Mouse (Mus musculus) right cerebral cortex, adult 2 months (tissue): ENCODE results near the gene Ywhae.
"Not testable (repeated sequence)": the region's sequence is repeated elsewhere in the genome, so short reads cannot be mapped to it uniquely, and the experiment has no call there.

ENCODE experiments used
- DNase-seq, 2 experiments: peaks; one replicate each; pipeline ENCODE4 v3.0.0; 2021 to 2022; ENCODE audit warnings: low spot score in 2 of 2

Ywhae gene

DNA sequence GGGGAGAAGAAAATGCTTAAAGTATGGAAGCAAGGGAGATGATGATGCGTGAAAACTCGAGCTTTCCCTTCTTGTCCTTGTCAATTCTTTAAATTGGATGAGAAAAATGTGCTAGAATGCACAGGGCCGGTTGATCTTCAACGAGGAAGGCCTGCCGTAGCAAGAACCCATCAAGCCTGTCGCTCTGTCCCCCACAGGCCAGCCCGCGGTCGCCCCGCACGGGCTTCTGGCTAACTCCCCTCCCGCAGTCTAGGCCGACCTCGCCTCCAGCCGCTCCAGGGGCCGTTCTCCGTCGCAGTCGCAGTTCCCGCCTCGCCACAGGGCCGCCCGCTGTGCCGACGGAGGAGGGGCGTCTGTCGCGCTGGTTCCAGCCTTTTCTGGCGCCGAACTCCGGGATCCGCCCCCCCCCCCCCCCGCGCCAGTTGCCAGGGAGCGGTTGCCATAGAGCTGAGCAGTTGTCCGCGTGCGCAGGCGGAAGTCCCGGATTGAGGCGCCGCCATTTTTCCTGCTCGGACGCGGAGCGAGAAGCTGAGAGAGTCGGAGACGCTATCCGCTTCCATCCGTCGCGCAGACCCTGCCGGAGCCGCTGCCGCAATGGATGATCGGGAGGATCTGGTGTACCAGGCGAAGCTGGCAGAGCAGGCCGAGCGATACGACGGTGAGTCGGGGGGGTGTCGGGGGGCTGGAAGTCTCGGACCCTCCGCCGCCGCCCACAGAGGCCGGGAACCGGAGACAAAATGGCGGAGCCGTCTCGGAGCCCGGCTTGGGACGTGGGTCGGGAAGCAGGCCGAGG is at the start of gene Ywhae:
TSS of gene Ywhae (plus strand) at position 436 of the 793 bp plus-strand sequence.
- peak; percentile 92 to 94 for DNase-seq

DNA sequence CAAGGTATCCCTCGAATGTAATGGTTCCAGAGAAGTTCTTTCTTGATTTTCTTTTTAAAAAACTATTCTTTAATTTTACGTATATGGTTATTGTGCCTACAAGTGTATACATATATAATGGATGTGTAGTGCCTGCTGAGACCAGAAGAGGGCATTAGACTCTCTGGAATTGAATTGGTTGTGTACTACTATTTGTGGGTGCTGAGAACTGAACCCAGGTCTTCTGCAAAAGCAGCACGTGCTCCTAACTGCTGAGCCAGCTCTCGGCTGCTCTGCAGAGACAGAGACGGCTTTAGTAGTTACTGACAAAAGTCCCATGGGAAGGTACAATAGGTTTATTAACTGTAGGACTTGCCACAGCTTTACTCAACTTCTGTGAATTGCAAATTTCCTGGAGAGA is 48.2 kb upstream of the Ywhae start:
- DNase-seq, result no peak

DNA sequence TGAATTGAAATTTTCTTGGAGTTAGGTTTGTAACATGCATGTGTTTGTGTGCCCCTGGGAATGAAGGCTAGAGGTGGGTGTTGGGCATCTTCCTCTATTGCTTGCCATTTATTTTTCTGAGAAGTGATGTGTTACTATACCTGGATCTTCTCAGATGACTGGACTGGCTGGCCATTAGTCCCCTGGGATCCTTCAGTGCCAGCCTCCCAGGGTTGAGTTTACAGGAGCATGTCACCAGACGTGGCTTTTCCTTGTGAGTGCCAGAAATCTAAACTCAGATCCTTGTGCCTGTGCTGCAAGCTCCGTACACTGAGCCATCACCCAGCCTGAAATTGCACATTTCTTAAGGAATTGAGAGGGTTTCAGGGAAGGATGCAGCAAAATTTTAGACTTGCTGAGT is 47.7 kb upstream of the Ywhae start:
- DNase-seq, result no peak

DNA sequence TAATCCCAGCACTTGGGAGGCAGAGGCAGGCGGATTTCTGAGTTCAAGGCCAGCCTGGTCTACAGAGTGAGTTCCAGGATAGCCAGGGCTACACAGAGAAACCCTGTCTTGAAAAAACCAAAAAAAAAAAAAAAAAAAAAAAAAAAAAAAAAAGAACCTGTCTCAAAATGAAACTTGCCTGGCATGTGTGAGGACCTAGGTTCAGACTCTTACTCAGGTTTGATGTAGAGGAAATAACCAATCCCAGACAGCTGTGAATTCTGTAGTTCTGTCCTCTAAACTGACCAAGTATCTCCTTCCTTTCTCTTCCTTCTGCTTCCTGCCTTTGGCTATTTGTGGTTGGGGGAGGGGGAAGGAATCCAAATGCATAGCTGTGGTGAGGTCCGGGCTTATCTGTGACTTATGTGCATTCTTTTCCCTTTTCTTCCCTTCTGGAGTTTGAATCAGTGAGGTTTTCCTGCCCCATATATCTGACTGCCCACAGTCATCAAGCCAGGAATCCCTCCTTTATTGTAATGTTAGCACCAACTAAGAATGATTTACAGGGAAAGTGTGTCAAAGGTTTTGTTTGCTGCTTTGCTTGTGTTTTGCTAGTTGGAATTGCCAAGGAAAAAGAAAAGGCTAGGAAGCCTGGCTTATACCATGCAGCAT is 45.2 kb upstream of the Ywhae start:
- no peak for DNase-seq

DNA sequence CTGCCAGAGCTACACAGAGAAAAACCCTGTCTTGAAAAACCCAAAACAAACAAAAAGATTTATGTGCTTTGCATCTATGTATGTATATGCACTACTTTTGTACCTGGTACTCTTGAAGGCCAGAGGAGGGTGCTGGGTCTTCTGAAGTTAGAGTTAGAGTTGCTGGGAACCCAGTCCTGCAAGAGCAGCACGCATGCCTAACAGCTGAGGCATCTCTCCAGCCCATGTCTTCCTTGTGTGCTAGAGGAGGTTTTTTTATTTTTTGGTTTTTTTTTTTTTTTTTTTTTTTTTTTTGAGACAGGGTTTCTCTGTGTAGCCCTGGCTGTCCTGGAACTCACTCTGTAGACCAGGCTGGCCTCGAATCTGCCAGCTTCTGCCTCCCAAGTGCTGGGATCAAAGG is 44.5 kb upstream of the Ywhae start:
- no peak for DNase-seq

DNA sequence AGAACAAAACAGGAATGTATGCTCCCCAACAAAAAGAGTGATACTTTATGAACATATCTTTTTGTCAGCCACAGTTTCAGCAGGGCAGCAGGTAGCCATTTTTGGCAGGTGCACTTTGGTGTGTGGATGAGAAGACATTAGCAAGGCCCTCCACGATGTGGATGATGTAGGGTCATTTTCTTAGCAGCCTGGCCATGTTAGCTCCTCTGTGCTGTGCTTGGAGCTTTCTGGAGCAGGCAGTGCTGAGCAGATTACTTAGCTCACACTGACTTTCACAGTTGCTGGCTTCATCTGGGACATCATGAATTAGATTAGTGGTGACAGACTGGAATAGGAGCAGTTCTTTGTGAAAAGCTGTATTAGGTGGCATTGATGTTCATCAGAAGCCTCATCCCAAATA is 42.7 kb upstream of the Ywhae start:
- DNase-seq, result no peak

DNA sequence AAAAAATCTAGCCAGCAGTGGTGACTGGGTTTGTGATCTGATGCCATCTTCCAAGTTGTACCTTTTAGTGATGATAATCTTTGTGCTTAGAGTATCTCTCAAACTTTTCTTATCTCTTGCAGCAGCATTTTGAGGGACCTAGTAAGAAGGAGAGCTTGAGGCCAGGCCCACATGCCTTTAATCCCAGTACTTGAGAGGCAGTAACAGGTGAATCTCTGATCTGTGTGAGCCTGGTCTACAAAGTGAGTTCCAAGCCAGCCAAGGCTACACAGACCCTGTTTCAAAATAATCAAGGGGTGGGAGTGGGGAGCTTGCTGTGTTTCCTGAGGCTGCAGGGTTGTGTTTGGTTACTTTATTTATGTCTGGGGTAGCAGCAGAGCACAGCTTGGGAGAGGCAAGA is 41.6 kb upstream of the Ywhae start:
- no peak for DNase-seq

DNA sequence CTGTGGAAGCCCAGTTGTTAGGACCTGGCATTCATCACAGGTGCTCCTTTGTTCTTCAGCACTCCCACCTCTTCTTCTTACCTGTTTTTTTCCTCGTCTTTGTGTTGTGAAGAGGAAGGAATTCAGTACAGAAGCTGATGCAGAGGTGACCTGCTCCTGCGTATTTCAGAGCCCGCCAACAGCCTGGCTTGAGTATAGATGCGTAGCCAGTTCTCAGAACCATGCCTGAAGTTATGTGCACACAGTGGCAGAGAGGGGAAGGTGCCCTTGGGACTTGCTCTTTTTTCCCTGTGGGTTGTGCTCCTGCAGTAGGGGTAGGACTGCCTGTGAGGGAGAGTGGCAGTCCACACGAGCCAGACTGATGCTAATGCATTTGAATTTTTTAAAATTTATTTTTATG is 39.1 kb upstream of the Ywhae start:
- no peak for DNase-seq

DNA sequence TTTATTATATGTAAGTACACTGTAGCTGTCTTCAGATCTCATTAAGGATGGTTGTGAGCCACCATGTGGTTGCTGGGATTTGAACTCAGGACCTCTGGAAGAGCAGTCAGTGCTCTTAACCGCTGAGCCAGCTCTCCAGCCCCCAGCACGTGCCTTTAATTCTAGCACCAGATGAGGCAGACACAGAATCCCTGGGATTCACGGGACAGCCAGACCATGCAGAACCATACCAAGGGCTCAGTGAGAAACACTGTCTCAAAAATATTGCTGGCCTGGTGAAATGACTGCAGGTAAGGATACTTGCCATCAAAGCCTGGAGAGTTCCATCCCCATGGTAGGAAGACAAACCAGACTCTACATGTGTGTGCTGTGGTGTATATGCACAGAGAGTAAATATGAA is 35.2 kb upstream of the Ywhae start:
- not testable (repeated sequence) for DNase-seq

DNA sequence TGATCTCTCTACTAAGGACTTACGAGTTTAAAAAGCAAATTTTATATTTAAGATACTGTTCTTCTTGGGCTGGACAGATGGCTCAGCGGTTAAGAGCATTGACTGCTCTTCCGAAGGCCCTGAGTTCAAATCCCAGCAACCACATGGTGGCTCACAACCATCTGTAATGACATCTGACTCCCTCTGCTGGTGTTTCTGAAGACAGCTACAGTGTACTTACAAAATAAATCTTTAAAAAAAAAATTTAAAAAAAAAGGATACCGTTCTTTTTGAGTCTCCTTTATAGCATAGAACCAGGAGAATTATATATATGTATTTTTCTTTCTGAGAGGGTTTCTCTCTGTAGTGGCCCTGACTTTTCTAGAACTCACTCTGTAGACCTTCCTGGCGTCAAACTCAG is 32.1 kb upstream of the Ywhae start:
- DNase-seq, result no peak

DNA sequence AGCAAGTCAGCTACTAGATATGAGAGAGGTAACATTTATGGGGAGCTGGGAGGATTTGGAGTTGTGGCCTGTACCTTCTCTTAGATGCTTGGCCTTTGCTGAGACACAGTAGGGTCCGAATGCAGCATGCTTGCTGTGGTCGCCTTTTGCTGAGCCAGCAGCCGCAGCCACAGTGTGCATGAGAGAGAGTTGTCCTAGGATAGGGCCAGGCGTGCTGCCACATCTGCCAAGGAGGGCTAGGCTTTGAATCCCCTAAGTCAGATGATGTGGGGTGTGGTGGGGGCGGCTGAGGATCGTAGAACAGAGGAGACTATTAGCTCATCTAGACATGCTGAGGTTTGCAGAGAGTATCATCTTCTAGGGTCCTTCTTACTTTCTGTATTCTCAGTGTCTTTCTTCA is 29.9 kb upstream of the Ywhae start:
- no peak for DNase-seq

DNA sequence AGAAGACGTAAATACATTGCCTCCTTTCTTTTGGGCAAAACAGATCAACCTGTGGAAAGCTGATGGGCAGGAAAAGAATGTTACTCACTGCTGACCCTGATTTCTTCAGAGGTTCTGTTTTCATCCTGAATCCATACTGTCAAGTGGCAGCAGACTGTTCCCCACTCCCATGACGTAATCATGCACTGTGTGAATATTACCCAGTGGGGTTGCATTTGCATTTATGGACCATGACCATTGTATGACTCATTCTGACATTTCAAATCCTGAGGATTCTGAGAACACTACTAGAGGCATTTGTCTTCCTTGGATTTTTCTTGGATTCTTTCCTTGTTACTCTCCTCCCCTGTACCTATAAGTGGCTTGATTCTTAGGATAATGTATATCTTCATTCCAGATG is 28.9 kb upstream of the Ywhae start:
- no peak for DNase-seq

DNA sequence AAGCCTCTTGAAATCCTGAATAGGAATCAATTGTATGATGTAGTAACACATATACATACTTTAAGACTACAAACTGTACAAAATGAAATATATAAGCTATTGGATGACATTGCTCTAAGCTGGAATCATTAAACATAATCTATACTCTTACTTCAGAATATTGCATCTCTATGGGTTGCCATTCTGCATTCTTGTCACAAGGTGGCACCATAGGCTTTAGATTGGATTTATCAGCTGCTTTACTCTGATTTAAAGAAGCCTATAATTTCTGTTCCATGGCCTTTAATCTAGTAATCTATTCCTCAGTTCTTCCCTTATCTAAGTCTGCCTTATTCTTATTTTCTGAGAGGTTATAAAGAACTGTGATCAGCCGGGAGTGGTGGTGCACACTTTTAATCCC is 18.7 kb upstream of the Ywhae start:
- no peak for DNase-seq

DNA sequence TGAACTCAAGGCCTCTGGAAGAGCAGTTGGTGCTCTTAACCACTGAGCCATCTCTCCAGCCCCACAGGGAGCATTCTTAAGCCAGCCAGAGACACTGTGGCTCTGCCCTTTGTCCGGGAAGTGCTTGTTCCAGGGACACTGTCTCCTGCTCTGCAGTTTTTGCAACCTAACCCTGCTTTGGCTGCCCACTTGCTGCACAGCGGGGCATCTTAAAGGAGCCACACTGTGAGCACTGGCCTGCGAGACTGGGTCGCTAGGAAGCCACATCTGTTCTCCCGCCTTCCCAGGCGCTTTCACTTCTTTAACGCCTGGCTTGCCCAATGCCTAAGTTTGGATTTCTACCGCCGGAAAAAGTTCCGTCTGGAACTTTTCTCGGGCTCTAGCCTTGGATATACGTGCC is 17.1 kb upstream of the Ywhae start:
- no peak for DNase-seq

DNA sequence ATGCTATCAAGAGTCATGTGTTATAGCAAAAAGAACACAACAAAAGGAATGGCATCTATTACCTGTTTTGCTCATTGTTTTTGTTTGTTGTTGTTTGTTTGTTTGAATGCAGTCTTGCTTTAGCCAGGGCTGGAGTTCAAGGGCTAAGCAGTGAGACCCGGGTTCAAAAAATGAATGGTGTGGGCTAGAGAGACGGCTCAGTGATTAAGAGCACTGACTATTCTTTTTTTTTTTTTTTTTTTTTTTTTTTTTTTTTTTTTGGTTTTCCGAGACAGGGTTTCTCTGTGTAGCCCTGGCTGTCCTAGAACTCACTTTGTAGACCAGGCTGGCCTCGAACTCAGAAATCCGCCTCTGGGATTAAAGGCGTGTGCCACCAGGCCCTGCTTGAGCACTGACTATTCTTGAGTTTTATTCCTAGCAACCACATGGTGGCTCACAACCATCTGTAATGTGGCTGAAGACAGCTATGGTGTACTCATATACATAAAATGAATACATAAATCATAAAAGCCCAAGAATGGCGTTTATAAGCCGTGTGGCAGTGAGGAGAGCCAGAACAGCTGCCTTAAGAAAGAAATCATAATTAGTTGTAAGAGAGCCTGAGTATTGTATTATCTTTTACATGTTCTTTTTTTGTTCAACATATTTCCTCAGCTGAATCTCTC is 15.9 kb upstream of the Ywhae start:
- DNase-seq, result no peak

DNA sequence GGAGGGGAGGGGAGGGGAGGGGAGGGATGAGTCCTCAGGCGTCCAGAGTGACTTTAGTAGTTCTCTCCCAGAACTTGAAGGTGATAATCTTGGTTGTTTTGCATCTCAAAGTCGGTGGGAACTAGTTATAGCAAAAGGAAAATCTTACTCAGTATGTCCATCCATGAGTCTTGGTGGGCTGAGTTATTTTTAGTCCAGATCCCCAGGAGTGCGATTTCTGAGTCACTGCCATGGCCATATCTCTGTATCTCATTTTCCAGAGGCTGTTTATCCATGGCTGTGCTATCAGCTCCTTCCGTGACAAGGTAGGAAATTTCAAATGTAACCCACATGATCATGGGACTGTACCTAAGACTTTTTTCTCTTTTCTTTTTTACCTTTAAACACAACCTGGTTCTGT is 10.3 kb upstream of the Ywhae start:
- DNase-seq, result no peak

DNA sequence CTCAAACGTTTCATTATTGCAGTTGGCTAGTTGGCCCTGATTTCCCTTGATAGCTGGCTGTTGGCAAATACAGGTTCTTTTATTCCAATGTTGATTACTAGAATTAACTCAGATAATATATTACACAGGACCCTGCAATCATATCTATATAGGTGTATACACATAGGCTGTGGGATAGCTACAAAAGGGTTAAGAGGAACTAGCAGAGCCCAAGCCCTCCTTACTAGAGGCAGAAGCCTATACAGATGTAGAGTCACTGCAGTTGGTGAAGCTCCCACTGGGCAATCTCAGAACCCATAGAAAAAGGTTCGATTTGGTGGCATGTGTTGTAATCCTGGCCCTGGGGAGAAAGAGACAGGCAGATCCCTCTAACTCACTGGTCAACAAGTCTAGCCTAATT is 5.5 kb upstream of the Ywhae start:
- no peak for DNase-seq

DNA sequence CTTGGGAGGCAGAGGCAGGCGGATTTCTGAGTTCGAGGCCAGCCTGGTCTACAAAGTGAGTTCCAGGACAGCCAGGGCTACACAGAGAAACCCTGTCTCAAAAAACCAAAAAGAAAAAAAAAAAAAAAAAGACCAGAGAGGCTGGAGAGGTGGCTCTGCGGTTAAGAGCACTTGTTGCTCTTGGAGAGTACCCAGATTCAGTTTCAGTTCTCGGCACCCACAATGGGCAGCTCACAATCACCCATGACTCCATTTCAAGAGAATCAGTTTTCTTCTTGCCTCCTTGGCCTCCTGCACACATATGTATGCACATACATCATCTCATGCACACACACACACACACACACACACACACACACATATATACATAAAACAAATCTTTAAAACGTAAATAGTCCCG is 5.0 kb upstream of the Ywhae start:
- not testable (repeated sequence) for DNase-seq

DNA sequence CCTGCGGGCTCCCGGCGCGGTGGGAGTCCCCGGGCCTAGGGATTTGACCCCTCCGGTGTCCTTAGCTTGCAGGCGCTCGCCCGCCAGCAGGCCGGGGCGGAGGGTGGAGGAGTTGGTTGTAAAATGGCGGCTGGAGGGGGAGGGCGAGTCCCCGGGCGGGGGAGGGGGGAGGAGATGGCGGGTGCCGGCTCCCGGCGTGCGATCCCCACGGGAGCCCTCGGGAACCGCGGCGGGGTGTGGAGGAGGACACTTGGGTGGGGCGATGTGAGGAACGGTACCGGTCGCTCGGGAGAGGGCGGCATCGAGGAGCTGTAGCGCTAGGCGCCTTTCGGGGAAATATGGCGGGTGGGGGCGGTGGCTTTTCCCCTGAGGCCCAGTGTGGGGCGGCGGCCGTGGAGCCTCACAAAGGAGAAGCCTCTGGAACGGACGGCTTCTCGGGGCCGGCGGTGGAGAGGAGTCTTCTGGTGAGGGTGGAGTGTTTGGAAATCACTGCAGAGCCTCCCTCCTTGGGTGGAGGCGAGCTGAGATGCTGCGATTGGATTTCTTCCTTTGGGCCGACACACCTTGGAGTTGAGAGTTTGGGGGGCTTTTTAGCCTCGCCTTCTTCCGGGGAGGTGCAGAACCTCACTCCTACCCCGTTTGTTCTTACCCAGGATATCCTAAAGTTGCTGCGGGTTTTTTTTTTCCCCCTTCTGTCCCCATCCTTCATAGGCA is 715 bp downstream of the Ywhae start:
- peak in 1 of 2 experiments; percentile 79 for DNase-seq

DNA sequence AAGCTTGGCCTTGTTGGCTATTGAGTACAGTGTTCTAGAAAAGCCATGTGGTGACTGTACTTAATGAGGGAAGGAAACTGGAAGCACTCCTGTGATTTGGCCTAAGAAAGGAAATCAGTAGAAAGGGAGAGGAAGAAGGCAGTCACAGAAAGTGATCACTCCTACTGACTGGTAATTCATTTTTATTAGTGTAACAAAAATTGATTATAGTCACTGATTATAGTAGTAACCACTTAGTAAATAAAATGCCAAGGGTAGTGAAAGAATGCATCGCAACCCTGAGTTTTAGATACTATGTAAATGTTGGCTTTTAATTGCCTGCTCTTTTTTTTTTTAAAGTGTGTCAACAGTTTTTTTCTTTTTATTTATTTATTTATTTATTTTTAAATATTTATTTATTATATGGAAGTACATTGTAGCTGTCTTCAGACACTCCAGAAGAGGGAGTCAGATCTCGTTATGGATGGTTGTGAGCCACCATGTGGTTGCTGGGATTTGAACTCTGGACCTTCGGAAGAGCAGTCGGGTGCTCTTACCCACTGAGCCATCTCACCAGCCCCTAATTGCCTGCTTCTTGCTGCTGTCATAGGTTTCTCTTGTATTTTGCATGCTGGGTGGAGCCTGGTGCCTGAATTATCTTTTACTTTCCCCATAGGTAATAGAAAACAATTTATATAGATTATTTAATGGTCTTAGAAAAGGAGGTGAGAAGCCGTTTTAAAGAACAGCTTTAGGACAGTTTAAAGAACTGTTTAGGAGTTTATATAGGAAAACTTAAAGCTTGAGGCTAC is 3.0 kb downstream of the Ywhae start:
- no peak for DNase-seq

DNA sequence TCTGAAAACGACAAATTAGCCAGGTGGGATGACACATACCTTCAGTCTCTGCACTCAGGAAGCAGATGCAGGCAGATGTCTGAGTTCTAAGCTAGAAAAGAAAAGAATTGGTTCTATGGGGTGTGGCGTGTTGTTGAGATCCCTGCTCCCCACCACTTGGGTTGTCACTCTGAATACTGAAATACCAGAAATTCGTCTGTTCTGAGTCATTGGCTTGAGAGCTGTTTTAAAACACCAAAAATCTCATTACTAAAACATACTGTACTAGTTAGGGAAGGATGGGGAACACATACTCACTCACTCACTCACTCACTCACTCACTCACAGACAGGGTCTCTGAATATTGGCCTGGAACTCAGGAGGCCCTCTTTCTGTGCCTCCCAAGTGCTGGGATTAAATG is 4.3 kb downstream of the Ywhae start:
- DNase-seq, result no peak
